Mouse (Mus musculus): ENCODE measurements around the gene Aldh5a1. TPM values are rescaled to one million over a fixed set of nuclear protein-coding genes. Genes with fewer than 3 reads are reported as not detected.

Gene Aldh5a1
- polyA plus RNA-seq, 1 experiment, result 0.83 TPM

DNA sequence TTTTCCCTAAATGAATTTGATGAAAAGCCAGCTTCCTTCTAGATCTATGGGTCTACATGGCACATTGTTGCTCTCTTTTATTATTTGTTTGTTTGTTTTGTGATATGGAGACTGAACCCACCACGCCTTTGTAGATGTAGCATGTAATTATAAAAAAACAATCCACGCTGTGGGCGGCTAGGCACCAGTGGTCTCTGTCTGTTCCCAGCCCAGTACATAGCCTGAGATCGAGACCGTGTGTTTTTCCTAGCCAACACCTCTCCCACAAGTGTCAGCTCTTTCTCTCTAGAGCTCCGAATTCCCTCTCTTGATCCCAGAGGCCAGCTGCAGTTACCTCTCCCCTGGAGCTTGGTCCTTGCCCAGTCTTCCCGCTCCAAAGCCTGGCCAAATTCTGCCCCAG lies 69.2 kb downstream of the Aldh5a1 start:
- no peak for TF ChIP-seq POLR2A (IDR thresholded peaks at IDR 0.05; ENCODE audit: control insufficient read depth, low read depth, low read length)
- TF ChIP-seq CTCF (IDR thresholded peaks at IDR 0.05; ENCODE audit: control insufficient read depth, insufficient read depth, insufficient replicate concordance, low read depth, low read length), result no peak
- Histone ChIP-seq H3K27me3 (ENCODE audit: control insufficient read depth, insufficient read depth, low read length) (no peaks in the 10 kb centered on the region), H3K4me1 (ENCODE audit: control insufficient read depth, insufficient read depth, low read length) (no peaks in the 10 kb centered on the region), H3K27ac (ENCODE audit: control insufficient read depth, insufficient read depth, low read depth, low read length) (no peak overlapping the region), H3K4me3 (ENCODE audit: control insufficient read depth, low read depth, low read length) (no peak overlapping the region), H3K36me3 (ENCODE audit: control insufficient read depth, insufficient read depth, low read length) (no peaks in the 10 kb centered on the region)

DNA sequence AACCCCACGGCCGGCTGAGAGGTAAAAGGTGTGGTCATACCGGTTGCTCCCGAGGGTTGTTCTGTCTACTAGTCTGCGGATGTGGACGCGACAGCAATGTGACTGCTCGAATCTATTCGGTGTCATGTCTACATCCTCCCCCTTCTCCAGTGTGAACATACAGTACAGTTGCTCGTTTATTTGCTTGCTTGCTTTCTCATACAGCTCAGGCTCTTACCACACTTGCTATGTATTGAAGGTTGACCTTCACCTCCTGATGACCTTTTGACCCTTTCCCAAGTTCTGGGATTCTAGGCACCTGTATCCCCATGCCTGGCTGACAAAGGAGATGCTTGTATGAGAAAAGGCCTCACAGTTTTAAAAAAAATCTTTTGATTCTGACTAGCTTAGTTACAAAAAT lies 69.7 kb downstream of the Aldh5a1 start:
- no peaks in the 10 kb centered on the region for H3K4me1 ChIP-seq (ENCODE audit: control insufficient read depth, insufficient read depth, low read length)
- H3K27ac ChIP-seq (ENCODE audit: control insufficient read depth, insufficient read depth, low read depth, low read length), result no peak overlapping the region
- H3K27me3 ChIP-seq (ENCODE audit: control insufficient read depth, insufficient read depth, low read length), result no peaks in the 10 kb centered on the region
- no peak overlapping the region for H3K4me3 ChIP-seq (ENCODE audit: control insufficient read depth, low read depth, low read length)
- H3K36me3 ChIP-seq (ENCODE audit: control insufficient read depth, insufficient read depth, low read length), result no peaks in the 10 kb centered on the region
- TF ChIP-seq CTCF (IDR thresholded peaks at IDR 0.05; ENCODE audit: control insufficient read depth, insufficient read depth, insufficient replicate concordance, low read depth, low read length) (no peak), POLR2A (IDR thresholded peaks at IDR 0.05; ENCODE audit: control insufficient read depth, low read depth, low read length) (no peak)

DNA sequence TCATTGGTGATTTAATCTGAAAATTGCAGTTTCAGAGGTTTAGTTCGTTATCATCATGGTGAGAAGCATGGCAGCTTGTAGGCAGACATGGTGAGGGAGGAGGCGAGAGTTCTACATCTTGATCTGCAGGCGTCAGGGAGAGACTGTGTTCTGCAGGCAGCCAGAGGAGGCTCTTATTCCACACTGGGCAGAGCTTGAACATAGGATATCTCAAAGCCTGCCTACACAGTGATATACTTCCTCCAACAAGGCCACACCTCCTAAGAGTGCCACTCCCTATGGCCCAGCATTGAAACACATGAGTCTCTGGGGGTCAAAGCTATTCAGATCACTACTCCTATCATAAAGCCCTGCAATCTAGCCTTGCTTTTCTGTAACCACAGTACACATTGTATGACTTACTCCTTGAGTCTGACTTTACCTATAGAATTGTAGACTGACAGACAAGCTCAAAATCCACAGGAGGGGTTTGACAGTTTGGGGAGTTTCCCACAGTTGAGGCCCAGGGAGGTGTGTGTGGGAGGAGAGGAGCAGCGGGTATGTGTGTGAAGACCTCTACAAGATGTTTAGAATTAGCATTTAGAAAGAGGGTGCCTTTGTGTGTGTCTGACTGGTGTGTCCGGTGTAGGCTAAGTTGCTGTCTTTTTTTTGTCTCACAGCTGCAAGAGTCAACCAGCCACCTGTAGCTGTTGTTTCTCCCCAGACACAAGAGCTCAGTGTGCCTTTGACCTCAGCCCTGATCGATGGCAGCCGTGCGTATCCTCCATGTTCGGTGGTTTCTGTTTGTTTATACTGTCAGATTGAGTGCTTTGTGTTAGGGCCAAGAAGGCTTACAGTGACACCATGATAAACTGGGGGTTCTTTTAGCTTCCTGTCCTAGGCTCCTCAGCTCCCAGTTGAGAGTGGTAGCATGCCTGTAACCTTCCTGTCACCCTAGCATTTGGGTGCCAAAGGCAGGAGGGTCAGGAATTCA lies 70.7 kb downstream of the Aldh5a1 start:
- Histone ChIP-seq H3K27ac (ENCODE audit: control insufficient read depth, insufficient read depth, low read depth, low read length) (no peak overlapping the region), H3K4me1 (ENCODE audit: control insufficient read depth, insufficient read depth, low read length) (no peaks in the 10 kb centered on the region), H3K36me3 (ENCODE audit: control insufficient read depth, insufficient read depth, low read length) (no peaks in the 10 kb centered on the region), H3K27me3 (ENCODE audit: control insufficient read depth, insufficient read depth, low read length) (no peaks in the 10 kb centered on the region), H3K4me3 (ENCODE audit: control insufficient read depth, low read depth, low read length) (no peak overlapping the region)
- TF ChIP-seq POLR2A (IDR thresholded peaks at IDR 0.05; ENCODE audit: control insufficient read depth, low read depth, low read length), result no peak
- no peak for TF ChIP-seq CTCF (IDR thresholded peaks at IDR 0.05; ENCODE audit: control insufficient read depth, insufficient read depth, insufficient replicate concordance, low read depth, low read length)

DNA sequence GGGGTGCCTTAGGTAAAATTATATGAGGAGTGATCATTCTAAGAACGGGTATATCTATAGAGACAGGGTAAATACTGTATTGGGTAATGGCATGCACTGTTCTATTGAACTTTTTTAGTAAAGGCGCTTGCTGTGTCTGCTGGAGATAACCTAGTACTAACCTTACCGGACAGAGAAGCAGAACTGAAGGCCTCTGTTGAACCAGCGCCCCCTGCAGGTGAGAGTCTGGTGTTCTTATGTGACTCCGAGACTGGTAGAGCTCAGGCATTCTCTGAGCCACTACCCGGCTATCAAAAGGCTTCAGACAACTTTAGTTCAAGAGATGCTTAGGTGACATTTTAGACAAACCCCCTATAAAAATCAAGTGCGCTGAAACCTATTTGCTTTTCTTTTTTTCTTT lies 74.9 kb downstream of the Aldh5a1 start:
- H3K27me3 ChIP-seq (ENCODE audit: control insufficient read depth, insufficient read depth, low read length), result no peaks in the 10 kb centered on the region
- no peak overlapping the region for H3K27ac ChIP-seq (ENCODE audit: control insufficient read depth, insufficient read depth, low read depth, low read length)
- no peaks in the 10 kb centered on the region for H3K36me3 ChIP-seq (ENCODE audit: control insufficient read depth, insufficient read depth, low read length)
- H3K4me3 ChIP-seq (ENCODE audit: control insufficient read depth, low read depth, low read length), result no peak overlapping the region
- TF ChIP-seq POLR2A (IDR thresholded peaks at IDR 0.05; ENCODE audit: control insufficient read depth, low read depth, low read length) (no peak), CTCF (IDR thresholded peaks at IDR 0.05; ENCODE audit: control insufficient read depth, insufficient read depth, insufficient replicate concordance, low read depth, low read length) (peak; percentile 45; the same call in 1 of the 2 replicates)
- no peaks in the 10 kb centered on the region for H3K4me1 ChIP-seq (ENCODE audit: control insufficient read depth, insufficient read depth, low read length)

DNA sequence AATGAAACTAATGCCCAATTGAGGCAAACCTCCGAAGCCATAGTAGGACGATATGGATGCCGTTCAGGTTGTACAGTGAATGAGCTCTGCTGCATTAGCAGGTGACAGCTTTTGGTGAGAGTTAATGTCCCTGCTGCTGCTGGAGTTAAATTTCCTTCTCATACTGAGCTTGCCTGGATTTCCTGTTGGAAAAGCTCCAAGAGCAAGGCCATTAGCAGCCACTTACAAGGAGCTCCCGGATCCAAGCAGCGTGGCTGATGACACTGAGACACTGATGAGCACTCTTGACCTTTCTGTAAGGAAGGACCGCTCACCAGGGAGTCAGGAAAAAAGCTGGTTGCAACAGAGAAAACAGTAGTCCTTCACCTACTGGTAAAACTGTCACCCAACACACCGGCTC lies 75.4 kb downstream of the Aldh5a1 start:
- TF ChIP-seq CTCF (IDR thresholded peaks at IDR 0.05; ENCODE audit: control insufficient read depth, insufficient read depth, insufficient replicate concordance, low read depth, low read length), result no peak
- TF ChIP-seq POLR2A (IDR thresholded peaks at IDR 0.05; ENCODE audit: control insufficient read depth, low read depth, low read length), result no peak
- Histone ChIP-seq H3K4me3 (ENCODE audit: control insufficient read depth, low read depth, low read length) (no peak overlapping the region), H3K27ac (ENCODE audit: control insufficient read depth, insufficient read depth, low read depth, low read length) (no peak overlapping the region), H3K36me3 (ENCODE audit: control insufficient read depth, insufficient read depth, low read length) (no peaks in the 10 kb centered on the region), H3K4me1 (ENCODE audit: control insufficient read depth, insufficient read depth, low read length) (peaks cover under 1% of the 10 kb centered on the region; the same call in 1 of the 2 replicates), H3K27me3 (ENCODE audit: control insufficient read depth, insufficient read depth, low read length) (no peaks in the 10 kb centered on the region)

DNA sequence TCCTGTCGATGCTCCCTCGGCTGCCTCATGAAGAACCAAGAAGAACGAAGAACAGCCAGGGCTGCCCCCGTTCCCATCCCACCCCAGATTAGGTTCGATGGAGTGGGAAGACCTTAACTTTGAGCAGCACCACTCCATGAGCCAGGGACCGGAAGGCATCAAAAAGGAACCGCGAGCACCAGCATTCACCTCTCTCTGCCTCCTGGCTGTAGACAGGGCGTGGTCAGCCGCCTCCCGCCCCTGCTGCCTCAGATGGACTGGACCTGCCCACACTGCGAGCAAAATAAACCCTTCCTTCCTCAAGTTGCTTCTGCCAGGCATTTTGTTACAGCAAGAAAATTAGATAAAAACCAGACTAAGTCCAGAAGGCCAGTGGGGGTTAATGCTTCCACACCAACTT lies 76.4 kb downstream of the Aldh5a1 start:
- Histone ChIP-seq H3K36me3 (ENCODE audit: control insufficient read depth, insufficient read depth, low read length) (no peaks in the 10 kb centered on the region), H3K27ac (ENCODE audit: control insufficient read depth, insufficient read depth, low read depth, low read length) (no peak overlapping the region), H3K27me3 (ENCODE audit: control insufficient read depth, insufficient read depth, low read length) (no peaks in the 10 kb centered on the region), H3K4me1 (ENCODE audit: control insufficient read depth, insufficient read depth, low read length) (peaks cover 4% of the 10 kb centered on the region; the same call in 1 of the 2 replicates), H3K4me3 (ENCODE audit: control insufficient read depth, low read depth, low read length) (no peak overlapping the region)
- TF ChIP-seq POLR2A (IDR thresholded peaks at IDR 0.05; ENCODE audit: control insufficient read depth, low read depth, low read length), result no peak
- no peak for TF ChIP-seq CTCF (IDR thresholded peaks at IDR 0.05; ENCODE audit: control insufficient read depth, insufficient read depth, insufficient replicate concordance, low read depth, low read length)

DNA sequence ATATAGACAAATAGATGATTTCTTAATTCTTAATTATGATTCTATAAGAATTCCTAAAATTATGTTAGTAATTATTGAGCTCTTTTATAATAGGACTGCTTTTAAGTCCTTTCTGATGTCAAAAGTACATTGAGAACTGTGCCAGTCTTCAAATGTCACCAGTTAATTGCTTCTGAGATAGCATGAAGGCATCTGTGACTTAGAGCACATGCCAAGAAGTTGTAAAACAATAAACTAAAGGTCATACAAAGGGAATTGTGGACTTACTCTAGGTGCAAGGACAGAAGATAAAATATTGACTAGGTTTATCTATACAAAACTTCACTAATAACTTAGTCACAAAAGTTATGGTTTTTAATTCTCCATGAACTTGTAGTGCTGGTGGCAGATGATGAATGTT lies 78.3 kb downstream of the Aldh5a1 start:
- Histone ChIP-seq H3K36me3 (ENCODE audit: control insufficient read depth, insufficient read depth, low read length) (no peaks in the 10 kb centered on the region), H3K27ac (ENCODE audit: control insufficient read depth, insufficient read depth, low read depth, low read length) (no peak overlapping the region), H3K4me3 (ENCODE audit: control insufficient read depth, low read depth, low read length) (no peak overlapping the region), H3K27me3 (ENCODE audit: control insufficient read depth, insufficient read depth, low read length) (no peaks in the 10 kb centered on the region), H3K4me1 (ENCODE audit: control insufficient read depth, insufficient read depth, low read length) (peaks cover 4% of the 10 kb centered on the region; the same call in 1 of the 2 replicates)
- TF ChIP-seq POLR2A (IDR thresholded peaks at IDR 0.05; ENCODE audit: control insufficient read depth, low read depth, low read length) (no peak), CTCF (IDR thresholded peaks at IDR 0.05; ENCODE audit: control insufficient read depth, insufficient read depth, insufficient replicate concordance, low read depth, low read length) (no peak)

Other genes starting within 250 kb of the Aldh5a1 start
- gene Armh2, start 196.4 kb downstream of the Aldh5a1 start, polyA plus RNA-seq (2012; rRNA removed), result 71.8 and 82.7 TPM in 2 replicates
- gene Gmnn, start 175.7 kb downstream of the Aldh5a1 start, polyA plus RNA-seq (2012; rRNA removed), result 10.0 and 11.0 TPM in 2 replicates
- 51.9 and 60.0 TPM in 2 replicates for gene BC005537, start 136.0 kb downstream of the Aldh5a1 start, polyA plus RNA-seq (2012; rRNA removed)
- 8.4 and 10.2 TPM in 2 replicates for gene Acot13, start 106.1 kb downstream of the Aldh5a1 start, polyA plus RNA-seq (2012; rRNA removed)
- gene Tdp2, start 106.0 kb downstream of the Aldh5a1 start, polyA plus RNA-seq (2012; rRNA removed), result 16.3 and 21.0 TPM in 2 replicates
- 1.5 and 1.6 TPM in 2 replicates for gene D130043K22Rik, start 92.5 kb downstream of the Aldh5a1 start, polyA plus RNA-seq (2012; rRNA removed)
- 1.3 TPM in 2 replicates for gene Gpld1, start 5.5 kb upstream of the Aldh5a1 start, polyA plus RNA-seq (2012; rRNA removed)
- 48.3 and 55.9 TPM in 2 replicates for gene Mrs2, start 82.7 kb upstream of the Aldh5a1 start, polyA plus RNA-seq (2012; rRNA removed)
- gene Dcdc2a, start 118.3 kb upstream of the Aldh5a1 start, polyA plus RNA-seq (2012; rRNA removed), result 3.2 TPM in 2 replicates

Data from testis, adult 2 months (tissue).